Mouse (Mus musculus) adrenal gland, adult (tissue): ENCODE data around the gene Sirt1.
A peak's percentile ranks its signal among the peaks of the same experiment; 100 is the strongest.

Experiments used
- DNase-seq, 2 experiments: peaks; one replicate each; pipeline ENCODE4 v3.0.0; 2022 to 2023; ENCODE audit warnings: low spot score in 1 of 2; ENCODE audit not compliant: inconsistent age in 2 of 2

Sirt1 gene

DNA sequence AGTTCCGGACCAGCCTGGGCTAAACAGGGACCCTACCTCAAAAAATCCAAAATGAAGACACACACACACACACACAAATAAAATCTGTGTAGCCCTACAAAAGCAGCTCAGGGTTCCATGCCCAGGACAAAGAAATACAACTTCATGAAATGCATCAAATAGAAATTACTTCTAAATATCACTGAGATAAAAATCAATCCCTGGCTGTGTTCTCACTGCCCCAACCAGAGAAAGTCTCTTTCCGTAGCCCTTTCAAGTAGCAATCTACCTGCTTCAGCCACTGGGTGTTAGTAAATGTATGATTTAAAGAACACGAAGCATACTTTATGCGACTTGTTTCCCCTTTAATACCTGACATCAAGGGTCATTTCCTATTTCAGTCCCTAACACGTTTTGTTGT lies 44.2 kb downstream of the Sirt1 start:
- DNase-seq = peak in 1 of 2 experiments; percentile 56

DNA sequence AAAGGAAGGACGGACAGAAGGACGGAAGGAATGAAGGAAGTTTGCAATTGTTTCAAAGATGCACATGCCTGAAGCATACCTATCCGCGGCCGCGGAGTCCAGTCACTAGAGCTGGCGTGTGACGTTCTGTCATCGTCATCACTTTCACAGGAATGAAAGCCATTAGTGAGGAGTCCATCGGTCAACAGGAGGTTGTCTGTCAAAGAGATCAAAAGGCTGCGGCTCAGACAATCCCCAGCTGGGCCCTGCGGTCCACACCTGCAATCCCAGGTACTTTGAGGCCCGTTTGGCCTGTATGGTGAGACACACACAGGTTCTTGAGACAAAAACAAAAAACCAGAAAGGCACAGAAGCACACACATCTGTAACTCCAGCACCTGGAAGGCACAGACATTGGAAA lies 44.6 kb downstream of the Sirt1 start:
- peak; percentile 16 to 47 for DNase-seq

DNA sequence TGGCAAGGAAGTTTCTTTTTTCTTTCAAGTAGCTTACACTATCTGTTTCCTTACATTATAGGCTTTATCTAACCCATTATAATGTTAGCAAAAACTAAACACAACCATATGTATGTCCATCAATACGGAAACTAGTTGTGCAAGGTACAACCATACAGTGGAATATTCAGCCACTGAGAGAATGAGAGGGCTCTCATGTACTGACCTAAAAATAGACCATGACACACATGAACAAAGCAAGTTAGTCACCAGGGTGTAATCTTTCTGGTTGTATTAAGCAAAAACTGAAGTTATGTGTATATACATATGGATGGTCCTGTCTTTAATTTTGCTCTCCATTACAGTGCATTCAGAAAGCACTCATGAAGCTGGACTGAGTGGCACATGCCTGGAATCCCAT lies 54.4 kb downstream of the Sirt1 start:
- no peak for DNase-seq

DNA sequence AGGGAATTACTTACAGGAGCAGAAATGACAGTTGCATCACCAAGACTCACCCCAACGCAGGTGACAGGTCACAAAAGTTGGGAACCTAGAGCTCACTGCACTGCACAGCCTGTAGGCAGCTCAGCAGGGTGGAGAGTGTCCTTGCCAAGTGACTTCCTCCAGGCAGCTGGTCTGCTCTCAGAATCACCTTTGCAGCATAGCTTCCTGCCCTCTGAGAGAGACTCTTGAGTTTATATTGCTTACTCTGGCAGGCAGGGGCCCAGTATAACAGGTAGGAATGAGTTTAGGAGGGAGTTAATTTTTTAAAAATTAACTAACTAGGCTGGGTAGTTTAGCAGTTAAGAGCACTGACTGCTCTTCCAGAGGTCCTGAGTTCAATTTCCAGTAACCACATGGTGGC lies 67.8 kb downstream of the Sirt1 start:
- no peak for DNase-seq

DNA sequence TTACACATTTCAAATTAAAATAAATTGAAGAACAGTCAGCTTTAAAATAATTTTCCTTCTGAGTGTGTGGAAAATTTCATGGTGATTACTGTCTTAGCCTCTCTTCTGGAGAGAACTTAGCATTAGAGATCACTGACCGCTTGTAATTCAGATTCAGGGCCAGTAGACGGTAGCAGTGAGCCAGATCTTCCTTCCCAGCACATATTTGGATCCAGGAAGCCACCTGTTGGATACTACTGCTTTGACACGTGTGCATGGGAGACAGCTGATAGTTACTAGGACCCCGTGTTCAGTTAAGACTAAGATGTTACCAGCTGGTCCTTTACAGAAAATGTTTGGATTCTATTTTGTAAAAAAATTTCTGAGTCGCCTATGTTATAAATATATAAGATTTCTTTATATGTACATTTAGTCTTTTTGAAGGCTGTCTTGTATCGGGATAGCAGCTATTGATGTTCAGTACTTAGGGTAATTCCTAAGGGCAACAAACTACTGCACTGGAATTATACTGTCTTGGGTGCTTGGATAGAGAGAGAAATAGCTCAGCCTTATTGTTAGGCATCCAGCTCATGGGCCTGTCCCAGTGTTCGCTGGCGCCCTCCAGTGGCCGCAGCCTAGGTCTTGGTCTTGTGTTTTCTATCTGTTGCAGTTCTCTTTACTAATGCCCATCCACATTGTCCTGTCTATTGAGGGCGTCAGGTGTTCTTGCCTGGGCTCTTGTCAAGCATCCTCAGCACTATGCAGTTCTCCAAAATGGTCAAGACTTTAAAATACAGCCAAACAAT lies 72.7 kb downstream of the Sirt1 start:
- peak; percentile 85 to 94 for DNase-seq

DNA sequence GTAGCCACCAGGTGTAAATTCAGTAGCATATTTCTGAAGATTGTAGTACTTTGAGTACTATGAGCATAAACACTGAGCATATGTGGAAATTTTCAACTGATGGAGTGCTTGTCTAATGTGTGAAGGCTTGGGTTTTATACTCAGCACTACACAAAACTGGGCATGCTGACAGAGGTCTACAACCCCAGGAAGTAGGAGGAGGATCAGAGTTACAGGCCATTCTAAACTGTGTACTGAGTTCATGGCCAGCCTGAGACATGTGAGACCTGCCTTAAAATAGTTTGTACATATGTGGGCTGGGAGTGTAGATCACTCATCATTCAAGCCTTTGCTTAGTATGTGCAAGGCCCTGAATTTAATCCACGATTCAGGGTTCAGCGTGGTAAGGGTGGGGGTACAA lies 79.1 kb downstream of the Sirt1 start:
- DNase-seq = no peak

DNA sequence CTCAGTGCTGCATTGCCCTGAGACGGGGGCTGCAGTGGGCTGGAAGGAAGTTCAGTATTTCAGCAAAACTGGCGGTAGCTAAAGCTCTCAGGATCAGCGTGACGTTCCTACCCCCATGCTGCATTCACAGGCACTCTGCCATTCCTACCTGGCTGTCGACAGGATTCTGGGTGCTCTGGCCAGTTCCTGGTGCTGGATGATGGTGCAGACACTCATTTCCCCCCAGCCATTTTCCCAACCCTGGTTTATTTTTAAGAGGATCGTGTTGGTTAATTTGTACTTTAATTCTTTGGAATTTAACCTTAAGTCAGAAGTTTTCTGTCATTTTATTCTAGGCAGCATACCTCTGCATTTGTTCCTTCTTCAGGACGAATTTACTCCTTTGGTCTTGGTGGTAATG lies 98.7 kb downstream of the Sirt1 start:
- no peak for DNase-seq

DNA sequence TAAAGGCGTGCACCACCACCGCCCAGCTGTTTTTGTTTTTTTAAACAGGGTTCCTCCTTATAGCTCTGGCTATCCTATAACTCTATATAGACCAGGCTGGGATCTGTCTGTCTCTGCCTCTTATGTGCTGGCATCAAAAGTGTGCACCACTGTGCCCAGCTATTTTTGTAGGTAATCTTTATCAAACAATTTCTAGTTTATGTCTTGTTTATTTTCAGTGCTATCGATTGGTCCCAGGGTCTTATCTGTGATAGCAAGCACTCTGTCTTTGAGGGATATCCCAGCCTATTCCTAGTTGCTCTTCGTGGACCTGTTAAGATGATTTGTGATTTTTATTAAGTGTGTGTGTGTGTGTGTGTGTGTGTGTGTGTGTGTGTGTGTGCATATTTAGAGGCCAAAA lies 99.1 kb downstream of the Sirt1 start:
- no peak for DNase-seq

DNA sequence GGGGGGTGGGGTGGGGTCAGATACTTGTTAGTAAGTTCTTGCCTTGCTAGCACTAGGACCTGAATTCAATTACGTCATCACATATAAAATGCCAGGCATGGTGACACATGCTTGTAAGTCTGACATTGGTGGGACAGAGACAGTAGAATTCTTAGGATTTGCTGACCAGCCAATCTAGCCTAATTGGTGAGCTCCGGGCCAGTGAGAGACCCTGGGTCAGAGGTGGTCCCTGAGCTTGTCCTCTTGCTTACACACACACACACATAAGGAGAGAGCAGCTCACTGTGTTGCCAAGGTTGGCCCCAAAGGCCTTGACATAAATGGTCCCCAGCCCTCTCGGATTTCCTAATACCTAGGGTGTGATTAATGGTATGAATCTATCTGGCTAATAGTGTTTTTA lies 101.7 kb downstream of the Sirt1 start:
- peak in 1 of 2 experiments; percentile 87 for DNase-seq

DNA sequence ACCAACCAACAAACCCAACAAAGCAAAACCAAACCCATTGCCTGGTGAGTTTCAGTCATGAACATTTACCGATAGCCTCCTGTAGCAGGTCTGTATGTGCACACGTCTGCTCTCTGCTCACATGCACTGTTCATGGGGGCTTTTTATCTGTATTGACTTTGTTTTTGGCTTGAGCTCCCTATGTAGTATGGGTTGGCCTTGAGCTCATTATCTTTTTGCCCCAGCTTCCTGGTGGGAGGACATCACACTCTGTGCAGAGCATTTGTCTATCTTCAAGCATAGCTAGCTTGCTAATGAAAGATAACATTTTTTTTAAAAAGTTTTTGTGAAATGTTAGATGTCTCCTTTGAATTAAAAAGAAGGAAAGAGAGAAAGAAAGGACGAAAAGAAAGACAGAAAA lies 104.5 kb downstream of the Sirt1 start:
- DNase-seq = no peak

DNA sequence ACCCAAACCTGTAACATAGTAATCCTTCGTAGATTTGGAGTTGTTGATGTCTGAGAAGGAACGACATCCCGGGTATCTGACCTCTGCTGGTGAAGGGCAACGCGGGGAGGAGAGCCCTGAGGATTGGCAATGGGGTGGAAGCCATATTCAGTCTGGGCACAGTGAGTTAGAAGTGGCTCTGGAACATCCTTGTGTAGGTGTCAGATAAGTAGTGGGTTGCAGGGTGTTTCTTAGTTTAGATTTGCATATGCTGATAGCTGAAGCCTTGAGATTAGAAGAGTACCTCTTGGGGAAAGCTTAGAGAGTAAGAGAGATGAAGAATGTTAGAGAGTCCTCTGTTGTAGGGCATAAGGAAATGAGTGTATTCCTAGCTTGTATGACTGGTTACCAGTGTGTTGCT lies 108.6 kb downstream of the Sirt1 start:
- DNase-seq = no peak

DNA sequence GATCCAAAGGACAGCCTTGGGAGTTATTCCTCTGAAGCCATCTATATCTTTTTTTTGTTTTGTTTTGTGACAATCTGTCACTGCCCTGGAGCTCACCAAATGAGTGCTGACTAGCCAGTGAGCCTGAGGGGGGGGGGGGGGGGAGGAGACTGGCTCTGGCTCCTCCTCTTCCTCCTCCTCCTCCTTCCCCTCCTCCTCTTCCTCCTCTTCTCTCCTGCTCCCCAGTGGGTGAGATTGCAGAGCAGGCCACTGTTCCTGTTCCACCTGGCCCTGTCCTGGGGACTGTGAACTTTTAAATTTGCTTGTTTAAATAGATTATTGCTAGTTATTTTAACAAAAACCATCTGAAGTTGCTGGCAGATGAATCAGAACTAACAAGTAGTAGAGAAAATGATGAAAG lies 109.1 kb downstream of the Sirt1 start:
- no peak for DNase-seq
